Mouse (Mus musculus): ENCODE measurements around the gene Cfap221.

GRCm38 (mm10) chr1:119893600-119893999 is 103.4 kb downstream of the Cfap221 start:
- TF ChIP-seq EP300 (IDR thresholded peaks at IDR 0.05; ENCODE audit: low read depth), result no peak
- no peak for TF ChIP-seq CTCF (IDR thresholded peaks at IDR 0.05; ENCODE audit: low read depth)
